Mouse (Mus musculus) heart, adult 18-20 months (tissue): ENCODE data around the gene Hck. TPM values are rescaled to one million over a fixed set of nuclear protein-coding genes. Genes with fewer than 3 reads are reported as not detected.

Source experiments
- DNase-seq, 2 experiments: peaks; one replicate each; pipeline ENCODE4 v3.0.0; 2021 to 2022; ENCODE audit warnings: mixed read lengths in 1 of 2
- long read RNA-seq, 2 experiments: library from polyadenylated mRNA; stranded (forward); transcript quantifications; one replicate each; pipeline ENCODE4 v2.0.0; 2021
- total RNA-seq, 2 experiments: library from RNA; stranded (reverse); gene quantifications; 2 replicates each; pipeline ENCODE4 v1.2.3; 2021

Hck gene
- 1 to 10 TPM; 1.3 to 1.9 TPM for total RNA-seq
- long read RNA-seq, experiment 1: 0 reads
- long read RNA-seq, experiment 2: 0 reads

- peak; percentile 62 to 68 for DNase-seq
These were observed at the start of gene Hck for GRCm38 (mm10) chr2:153108313-153109264. TSS of gene Hck (plus strand) at chr2:153108468.

- DNase-seq: peak in 1 of 2 experiments; percentile 33
These were observed 48.1 kb upstream of the Hck start for GRCm38 (mm10) chr2:153060216-153060615.

- DNase-seq: no peak
These were observed 44.9 kb upstream of the Hck start for GRCm38 (mm10) chr2:153063394-153063793.

- peak in 1 of 2 experiments; percentile 31 for DNase-seq
These were observed 43.9 kb upstream of the Hck start for GRCm38 (mm10) chr2:153064190-153064970.

- peak; percentile 75 to 87 for DNase-seq
These were observed 42.3 kb upstream of the Hck start, which contains the start of gene Ccm2l for GRCm38 (mm10) chr2:153065747-153066508. TSS of gene Ccm2l (plus strand) at chr2:153065955.

- no peak for DNase-seq
These were observed 41.3 kb upstream of the Hck start for GRCm38 (mm10) chr2:153066991-153067390.

- peak in 1 of 2 experiments; percentile 40 for DNase-seq
These were observed 37.3 kb upstream of the Hck start for GRCm38 (mm10) chr2:153070762-153071490.

GRCm38 (mm10) chr2:153071491-153072184, 36.6 kb upstream of the Hck start:
- DNase-seq: no peak

GRCm38 (mm10) chr2:153074651-153075050, 33.6 kb upstream of the Hck start:
- no peak for DNase-seq

- no peak for DNase-seq
These were observed 32.3 kb upstream of the Hck start for GRCm38 (mm10) chr2:153075961-153076360.

- peak; percentile 78 to 91 for DNase-seq
These were observed 27.3 kb upstream of the Hck start for GRCm38 (mm10) chr2:153080841-153081523.

GRCm38 (mm10) chr2:153081866-153082265, 26.4 kb upstream of the Hck start:
- DNase-seq: no peak

- DNase-seq: no peak
These were observed 25.0 kb upstream of the Hck start for GRCm38 (mm10) chr2:153083275-153083674.

- no peak for DNase-seq
These were observed 24.4 kb upstream of the Hck start for GRCm38 (mm10) chr2:153083824-153084223.

- peak; percentile 37 to 78 for DNase-seq
These were observed 23.8 kb upstream of the Hck start for GRCm38 (mm10) chr2:153084261-153084976.

GRCm38 (mm10) chr2:153085556-153085955, 22.7 kb upstream of the Hck start:
- no peak for DNase-seq

- no peak for DNase-seq
These were observed 22.1 kb upstream of the Hck start for GRCm38 (mm10) chr2:153086166-153086565.

GRCm38 (mm10) chr2:153087091-153087490, 21.2 kb upstream of the Hck start:
- DNase-seq: no peak

- DNase-seq: no peak
These were observed 19.0 kb upstream of the Hck start for GRCm38 (mm10) chr2:153089316-153089715.
